Mouse (Mus musculus) liver, embryonic 15.5 days (tissue): ENCODE data around the gene Cdk14. TPM values are rescaled to one million over a fixed set of nuclear protein-coding genes. Genes with fewer than 3 reads are reported as not detected.

ENCODE experiments used
- ATAC-seq: fragments of 200-750 bp; cut with Nextera tagmentation; 2 replicates; pipeline ENCODE4 v1.8.0; 2017; ENCODE audit warnings: moderate number of reproducible peaks, mild to moderate bottlenecking, moderate library complexity; ENCODE audit not compliant: insufficient read depth
- H3K27ac ChIP-seq: fragments of 300-500 bp; sonication (generic); replicated peaks from 2 replicates; pipeline ENCODE4 v1.5.1; 2015; ENCODE audit warnings: mild to moderate bottlenecking, inconsistent platforms
- H3K27me3 ChIP-seq: fragments of 300-500 bp; sonication (generic); 2 replicates; pipeline ENCODE4 v1.6.1; 2015; ENCODE audit warnings: mild to moderate bottlenecking, inconsistent platforms
- H3K36me3 ChIP-seq: fragments of 300-500 bp; sonication (generic); replicated peaks from 2 replicates; pipeline ENCODE4 v1.6.1; 2015; ENCODE audit warnings: moderate library complexity, mild to moderate bottlenecking, inconsistent platforms
- H3K4me1 ChIP-seq: fragments of 300-500 bp; sonication (generic); replicated peaks from 2 replicates; pipeline ENCODE4 v1.6.1; 2015; ENCODE audit warnings: inconsistent platforms
- H3K4me2 ChIP-seq: fragments of 300-500 bp; sonication (generic); 2 replicates; pipeline ENCODE4 v1.6.1; 2015; ENCODE audit warnings: moderate library complexity, mild to moderate bottlenecking, inconsistent platforms
- H3K4me3 ChIP-seq: fragments of 300-500 bp; sonication (generic); replicated peaks from 2 replicates; pipeline ENCODE4 v1.5.1; 2015; ENCODE audit warnings: mild to moderate bottlenecking, inconsistent platforms
- H3K9ac ChIP-seq: fragments of 300-500 bp; sonication (generic); 2 replicates; pipeline ENCODE4 v1.6.1; 2015; ENCODE audit warnings: moderate library complexity, mild to moderate bottlenecking, inconsistent platforms
- H3K9me3 ChIP-seq: fragments of 300-500 bp; sonication (generic); replicated peaks from 2 replicates; pipeline ENCODE4 v1.6.1; 2016; ENCODE audit warnings: inconsistent platforms
- WGBS: fragments of 180-500 bp; shearing (Covaris S2); methylation state at CpG from one replicate; pipeline ENCODE4 v1.1.7; 2015; ENCODE audit warnings: mixed read lengths; ENCODE audit not compliant: insufficient replicate concordance; 5-methylcytosine and 5-hydroxymethylcytosine counted together
- polyA plus RNA-seq: library from polyadenylated mRNA; unstranded; fragments of >200 nt; fragmentation: Nextera tagmentation; extraction: Ambion mirVana; gene quantifications from 2 replicates; pipeline ENCODE4 v1.2.1, GENCODE M21; 2015

Cdk14 gene
- polyA plus RNA-seq, 1 experiment from 2014 or later: 1.2 TPM

DNA sequence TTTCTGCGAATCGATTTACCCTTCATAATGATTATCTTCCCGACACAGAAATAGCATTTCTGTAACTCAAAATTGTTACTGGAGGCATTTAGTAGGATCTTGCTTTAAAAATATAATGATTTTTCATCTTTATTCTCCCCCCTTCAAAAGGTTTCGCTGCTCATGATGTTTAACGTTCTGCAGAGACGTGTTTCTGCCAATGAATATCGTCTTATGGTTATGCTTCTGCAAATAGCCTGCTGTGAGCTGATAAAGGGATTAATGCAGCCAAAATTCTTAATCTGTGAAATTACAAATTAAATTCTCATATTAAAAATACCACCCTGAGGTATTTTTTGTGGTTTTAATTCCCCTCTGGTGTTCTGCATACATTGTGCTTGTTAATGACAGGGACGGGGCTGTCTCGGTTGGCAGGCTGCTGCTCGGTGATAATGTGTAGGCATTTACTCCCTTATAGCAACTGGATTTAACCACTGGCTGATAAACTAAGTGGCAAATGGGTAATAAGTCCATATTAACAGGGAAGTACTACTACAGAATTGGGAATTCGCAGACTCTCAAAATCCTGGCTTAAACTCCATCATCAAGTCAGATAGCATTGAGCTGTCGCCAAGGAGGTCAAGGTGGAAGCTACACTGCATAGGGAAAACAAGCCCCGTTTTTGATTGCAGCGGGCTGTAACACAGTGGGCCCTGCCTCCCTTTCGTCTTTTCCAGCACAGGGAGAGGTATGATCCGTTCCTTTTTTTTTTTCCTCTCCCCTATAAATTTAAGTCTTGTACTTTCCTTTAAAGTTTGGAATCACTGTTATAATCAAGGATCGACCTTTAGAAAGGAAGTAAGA is 528.0 kb downstream of the Cdk14 start:
- Histone ChIP-seq H3K36me3 (no peaks in the 10 kb centered on the region), H3K4me3 (no peak overlapping the region), H3K27ac (no peak overlapping the region), H3K9ac (no peak overlapping the region), H3K4me1 (no peaks in the 10 kb centered on the region), H3K4me2 (no peak overlapping the region), H3K27me3 (no peaks in the 10 kb centered on the region), H3K9me3 (no peaks in the 10 kb centered on the region)
- no peak for ATAC-seq
- WGBS: 66% methylated on average over 17 of the region's 17 CpGs

DNA sequence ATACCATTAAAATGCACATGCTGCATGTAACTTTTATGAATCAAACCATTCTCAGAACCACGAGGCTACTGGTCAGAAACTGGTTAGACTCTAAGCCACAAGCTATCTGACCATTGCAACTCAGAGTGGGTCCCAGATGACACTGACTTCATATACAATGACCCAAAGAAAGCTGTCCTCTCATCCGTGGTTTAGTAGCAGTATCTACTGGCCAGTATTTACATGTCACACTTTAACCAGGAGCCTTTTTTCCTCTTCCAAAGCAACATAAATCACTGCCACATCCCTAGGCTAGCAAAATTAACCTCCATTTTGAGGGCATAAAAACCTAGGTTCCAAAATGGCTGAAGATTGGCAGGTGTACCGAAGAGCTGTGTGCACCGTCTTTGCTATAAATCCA is 533.0 kb downstream of the Cdk14 start:
- H3K27me3 ChIP-seq: no peaks in the 10 kb centered on the region
- no peak overlapping the region for H3K4me2 ChIP-seq
- no peak for ATAC-seq
- no peak overlapping the region for H3K9ac ChIP-seq
- H3K9me3 ChIP-seq: no peaks in the 10 kb centered on the region
- H3K4me1 ChIP-seq: no peaks in the 10 kb centered on the region
- H3K27ac ChIP-seq: no peak overlapping the region
- no peak overlapping the region for H3K4me3 ChIP-seq
- no peaks in the 10 kb centered on the region for H3K36me3 ChIP-seq
- 61% methylated on average over 4 of the region's 4 CpGs for WGBS

DNA sequence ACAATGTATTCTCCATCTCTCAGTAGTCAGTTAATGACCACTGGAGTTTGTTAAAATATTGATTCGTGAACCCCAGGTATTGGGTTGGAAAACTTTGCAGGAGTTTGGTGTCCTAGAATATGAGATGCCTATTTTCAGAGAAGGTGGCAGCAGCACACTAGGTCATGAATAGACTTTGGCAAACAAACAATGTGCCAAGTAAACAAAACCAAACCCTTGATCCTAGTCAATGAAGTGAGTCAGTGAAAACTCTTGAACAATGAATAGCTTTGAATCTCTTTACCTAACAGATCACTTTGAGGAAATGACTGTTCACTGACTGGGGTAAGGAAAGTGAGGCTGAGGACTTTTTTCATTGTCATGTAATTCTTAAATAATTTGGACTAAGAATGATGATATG is 537.3 kb downstream of the Cdk14 start:
- H3K27ac ChIP-seq: no peak overlapping the region
- 60% methylated on average over 1 of the region's 1 CpGs for WGBS
- no peak for ATAC-seq
- no peaks in the 10 kb centered on the region for H3K9me3 ChIP-seq
- no peaks in the 10 kb centered on the region for H3K36me3 ChIP-seq
- H3K4me1 ChIP-seq: no peaks in the 10 kb centered on the region
- H3K4me2 ChIP-seq: no peak overlapping the region
- H3K4me3 ChIP-seq: no peak overlapping the region
- no peaks in the 10 kb centered on the region for H3K27me3 ChIP-seq
- no peak overlapping the region for H3K9ac ChIP-seq

DNA sequence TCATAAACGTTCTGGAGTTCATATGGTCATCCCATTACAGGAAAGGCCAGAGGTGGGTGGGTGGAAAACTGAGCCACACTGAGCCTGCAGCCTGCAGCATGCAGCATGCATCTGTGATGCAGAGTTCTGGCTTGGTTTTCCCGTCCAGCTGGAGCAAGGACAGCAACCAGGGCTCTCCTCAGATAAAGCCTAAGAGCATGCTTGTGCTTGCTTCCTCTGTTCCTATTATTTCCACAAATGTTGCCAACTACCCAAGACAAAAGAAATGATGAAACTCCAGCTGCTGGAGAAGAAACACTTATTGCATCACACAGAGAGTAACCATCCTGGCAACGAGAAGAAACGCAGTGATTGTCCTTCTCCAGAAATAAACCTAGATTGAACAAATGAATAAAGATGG is 539.8 kb downstream of the Cdk14 start:
- no peaks in the 10 kb centered on the region for H3K4me1 ChIP-seq
- no peaks in the 10 kb centered on the region for H3K9me3 ChIP-seq
- no peak overlapping the region for H3K4me3 ChIP-seq
- no peaks in the 10 kb centered on the region for H3K36me3 ChIP-seq
- no peak overlapping the region for H3K27ac ChIP-seq
- no peak overlapping the region for H3K4me2 ChIP-seq
- no peaks in the 10 kb centered on the region for H3K27me3 ChIP-seq
- 50% methylated on average over 4 of the region's 4 CpGs for WGBS
- no peak for ATAC-seq
- H3K9ac ChIP-seq: no peak overlapping the region

DNA sequence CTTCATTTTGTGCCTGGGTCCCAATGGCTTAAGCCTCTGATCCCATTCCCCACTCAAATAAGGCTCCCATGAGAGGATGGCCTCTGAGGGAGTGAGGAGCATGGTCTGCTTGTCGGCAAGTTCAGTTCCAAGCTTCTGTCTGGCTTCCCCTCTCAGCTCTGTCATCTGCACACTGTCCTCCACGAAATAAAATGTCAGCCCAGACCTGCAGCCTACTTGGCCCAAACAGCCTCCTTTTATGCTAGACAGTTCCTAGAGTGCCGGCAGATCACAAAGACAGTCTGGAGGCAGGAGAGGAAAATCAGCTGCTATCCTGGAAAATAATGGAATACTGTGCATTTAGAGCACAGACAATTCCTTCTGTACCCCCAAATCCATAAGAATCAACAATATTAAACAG is 541.2 kb downstream of the Cdk14 start:
- Histone ChIP-seq H3K4me2 (no peak overlapping the region), H3K27me3 (no peaks in the 10 kb centered on the region), H3K9me3 (no peaks in the 10 kb centered on the region), H3K4me1 (no peaks in the 10 kb centered on the region), H3K9ac (no peak overlapping the region), H3K36me3 (no peaks in the 10 kb centered on the region), H3K4me3 (no peak overlapping the region), H3K27ac (no peak overlapping the region)
- no peak for ATAC-seq
- WGBS: 57% methylated on average over 3 of the region's 3 CpGs

DNA sequence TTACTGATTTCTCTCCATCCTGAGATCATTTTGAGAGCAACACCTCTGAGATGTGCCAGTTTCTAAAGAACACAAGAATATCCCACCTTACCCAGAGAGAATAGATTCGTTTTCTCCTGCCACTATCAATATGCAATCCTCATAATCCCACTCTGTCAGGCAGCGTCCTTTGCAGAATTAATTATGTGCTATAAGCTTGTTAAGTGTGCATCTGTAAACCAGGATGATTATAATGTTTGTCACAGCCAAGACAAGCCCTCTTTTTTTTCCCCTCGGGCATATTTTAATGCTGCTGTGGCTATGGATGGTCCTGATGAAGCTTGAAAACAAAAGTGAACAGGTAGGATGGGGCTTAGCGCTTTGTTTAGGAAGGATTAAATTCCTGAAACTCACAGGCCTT is 542.5 kb downstream of the Cdk14 start:
- no peak overlapping the region for H3K4me3 ChIP-seq
- H3K27ac ChIP-seq: no peak overlapping the region
- H3K36me3 ChIP-seq: no peaks in the 10 kb centered on the region
- no peak overlapping the region for H3K4me2 ChIP-seq
- 48% methylated on average over 4 of the region's 4 CpGs for WGBS
- no peaks in the 10 kb centered on the region for H3K9me3 ChIP-seq
- ATAC-seq: no peak
- no peak overlapping the region for H3K9ac ChIP-seq
- no peaks in the 10 kb centered on the region for H3K27me3 ChIP-seq
- no peaks in the 10 kb centered on the region for H3K4me1 ChIP-seq

DNA sequence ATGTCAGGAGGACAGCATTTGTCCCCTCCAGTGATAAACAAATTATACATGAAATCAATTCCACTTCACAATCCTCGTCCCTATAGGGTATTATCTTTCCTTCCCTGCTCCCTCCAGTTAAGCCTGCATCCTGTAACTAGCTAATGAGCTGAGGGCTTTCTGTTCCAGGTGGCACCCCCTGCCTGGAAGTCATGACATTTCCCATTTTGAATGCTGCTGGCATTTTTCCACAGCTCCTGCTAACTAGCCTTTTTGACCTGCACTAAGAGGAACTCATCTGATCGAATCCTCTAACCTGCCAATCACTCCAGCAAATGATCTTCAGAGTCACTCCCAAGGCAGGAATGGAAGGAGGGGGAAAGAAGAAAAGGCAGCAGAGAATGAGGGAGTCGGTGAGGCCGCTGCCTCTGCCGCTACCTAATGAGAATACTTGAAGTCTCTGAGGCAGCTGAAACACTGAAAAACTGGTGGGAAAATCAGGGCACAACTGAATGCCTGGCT is 542.9 kb downstream of the Cdk14 start:
- Histone ChIP-seq H3K4me2 (no peak overlapping the region), H3K27ac (no peak overlapping the region), H3K9me3 (no peaks in the 10 kb centered on the region), H3K4me3 (no peak overlapping the region), H3K36me3 (no peaks in the 10 kb centered on the region), H3K9ac (no peak overlapping the region), H3K27me3 (no peaks in the 10 kb centered on the region), H3K4me1 (no peaks in the 10 kb centered on the region)
- 63% methylated on average over 5 of the region's 5 CpGs for WGBS
- no peak for ATAC-seq

DNA sequence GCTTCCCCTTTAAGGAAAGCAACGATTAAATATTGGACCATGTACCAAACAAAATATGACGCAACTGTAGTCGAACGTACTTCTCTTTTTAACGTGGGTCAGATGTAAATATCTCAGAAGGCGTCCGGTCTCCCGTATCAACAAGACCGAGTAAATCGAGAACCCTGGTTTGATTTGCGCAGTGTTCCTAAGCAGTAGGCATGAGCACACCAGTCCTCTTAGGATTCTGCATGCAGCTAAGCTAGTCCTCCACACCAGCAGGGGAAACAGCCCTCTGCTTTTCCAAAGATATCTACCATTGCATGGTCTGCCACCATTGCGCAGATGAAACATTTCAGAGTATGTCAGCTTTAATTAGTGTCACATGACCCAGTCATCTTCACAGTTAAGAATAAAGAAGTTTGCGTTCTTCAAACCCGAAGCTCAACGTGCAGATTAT is 543.4 kb downstream of the Cdk14 start:
- H3K4me3 ChIP-seq: no peak overlapping the region
- no peak overlapping the region for H3K9ac ChIP-seq
- no peak for ATAC-seq
- no peaks in the 10 kb centered on the region for H3K4me1 ChIP-seq
- no peak overlapping the region for H3K27ac ChIP-seq
- WGBS: 55% methylated on average over 15 of the region's 15 CpGs
- H3K36me3 ChIP-seq: no peaks in the 10 kb centered on the region
- no peaks in the 10 kb centered on the region for H3K27me3 ChIP-seq
- no peak overlapping the region for H3K4me2 ChIP-seq
- H3K9me3 ChIP-seq: no peaks in the 10 kb centered on the region

DNA sequence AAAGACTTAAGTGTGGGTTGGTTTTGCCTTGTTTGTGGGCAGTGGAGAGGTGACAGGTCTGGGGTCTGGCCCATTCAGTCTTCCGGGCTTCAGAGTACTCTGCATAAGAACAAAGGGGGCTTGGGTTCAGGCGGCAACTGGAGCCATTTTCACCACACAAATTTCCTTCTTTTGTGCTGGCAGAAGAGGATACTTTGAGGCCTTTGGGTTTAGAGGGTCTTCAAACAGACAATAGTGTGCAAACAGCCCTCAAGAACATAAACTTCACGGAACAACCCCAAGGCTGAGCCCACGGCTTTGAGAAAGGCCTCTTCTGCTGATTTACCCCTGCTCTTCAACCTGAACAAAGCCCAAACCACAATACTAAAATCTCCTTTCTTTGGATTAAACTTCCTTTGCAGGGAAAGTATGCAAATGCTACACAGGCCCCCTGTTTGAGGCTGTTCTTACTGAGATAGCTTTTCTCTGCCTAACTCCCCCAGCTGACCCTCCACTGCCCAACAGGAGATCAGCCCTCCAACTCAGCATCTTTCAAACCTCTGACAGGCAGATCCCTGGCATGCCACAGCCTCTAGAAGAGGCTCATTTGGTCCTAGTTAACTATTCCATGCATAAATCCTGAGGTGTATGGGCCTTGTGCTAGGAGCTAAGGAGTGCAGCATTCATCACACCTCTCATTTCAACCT is 549.9 kb downstream of the Cdk14 start:
- no peak overlapping the region for H3K27ac ChIP-seq
- WGBS: 43% methylated on average over 4 of the region's 4 CpGs
- H3K4me2 ChIP-seq: no peak overlapping the region
- no peak overlapping the region for H3K4me3 ChIP-seq
- H3K36me3 ChIP-seq: no peaks in the 10 kb centered on the region
- no peak for ATAC-seq
- H3K9ac ChIP-seq: no peak overlapping the region
- H3K9me3 ChIP-seq: no peaks in the 10 kb centered on the region
- no peaks in the 10 kb centered on the region for H3K4me1 ChIP-seq
- no peaks in the 10 kb centered on the region for H3K27me3 ChIP-seq

DNA sequence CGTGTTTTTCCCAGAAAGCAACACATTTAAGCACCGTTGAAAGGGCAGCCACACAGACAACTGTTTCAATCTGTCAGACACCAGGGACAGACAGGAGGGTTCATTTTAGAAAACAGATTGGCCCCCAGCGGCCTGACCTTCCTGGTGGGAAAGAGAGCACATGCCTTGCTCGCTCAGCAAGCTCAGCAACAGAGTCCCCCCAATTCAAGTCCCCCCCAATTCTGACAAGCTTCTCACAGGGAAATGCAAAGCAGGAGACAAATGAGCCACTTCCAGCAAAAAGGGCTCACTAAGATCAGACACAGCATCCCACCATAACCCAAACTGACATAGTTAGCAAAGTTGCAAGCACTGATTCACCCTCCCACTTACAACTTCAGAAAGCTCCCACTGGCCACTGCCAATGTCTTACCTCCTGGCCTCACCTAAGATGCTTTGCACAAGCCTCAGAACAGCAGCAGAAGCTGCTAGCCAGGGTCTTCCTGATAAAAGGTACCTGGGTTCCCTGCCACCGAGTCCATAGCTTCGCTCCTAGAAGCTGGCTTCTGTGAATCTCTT is 551.5 kb downstream of the Cdk14 start:
- 60% methylated on average over 6 of the region's 6 CpGs for WGBS
- H3K9ac ChIP-seq: no peak overlapping the region
- H3K36me3 ChIP-seq: no peaks in the 10 kb centered on the region
- H3K4me3 ChIP-seq: no peak overlapping the region
- no peak overlapping the region for H3K4me2 ChIP-seq
- ATAC-seq: no peak
- no peak overlapping the region for H3K27ac ChIP-seq
- no peaks in the 10 kb centered on the region for H3K4me1 ChIP-seq
- H3K9me3 ChIP-seq: no peaks in the 10 kb centered on the region
- no peaks in the 10 kb centered on the region for H3K27me3 ChIP-seq

DNA sequence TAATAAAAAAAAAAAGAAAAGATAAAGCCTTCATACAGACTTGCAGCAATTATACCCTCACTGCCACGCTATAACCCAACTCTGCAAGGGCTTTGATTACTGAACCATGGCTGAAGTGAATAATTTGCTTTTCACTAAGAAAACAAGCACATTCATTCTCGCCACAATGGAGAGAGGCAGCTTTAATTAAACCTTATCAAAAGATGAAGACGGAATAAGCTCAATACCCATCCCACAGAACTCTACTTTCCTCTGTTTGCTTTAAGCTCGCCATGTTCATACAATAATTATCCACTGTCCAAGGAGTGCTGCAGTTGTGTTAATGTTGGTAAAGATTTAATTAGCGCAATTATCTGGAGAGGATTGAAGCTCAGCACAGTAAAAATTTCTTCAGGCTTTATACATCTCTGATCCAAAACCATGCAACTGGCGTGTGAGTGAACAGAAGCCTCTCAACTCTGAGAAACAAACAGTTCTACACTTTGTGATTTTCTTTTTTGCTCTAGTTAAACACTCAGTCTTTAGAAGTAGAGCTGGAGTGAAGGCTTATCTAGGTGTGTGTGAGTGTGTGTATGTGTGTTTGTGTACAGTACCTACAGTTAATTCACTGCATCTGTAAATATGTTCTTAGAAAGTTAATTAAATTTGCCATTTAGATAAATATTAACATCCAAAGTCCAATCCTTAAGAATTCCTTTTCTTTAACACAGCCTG is 552.1 kb downstream of the Cdk14 start:
- H3K36me3 ChIP-seq: no peaks in the 10 kb centered on the region
- 62% methylated on average over 6 of the region's 6 CpGs for WGBS
- no peak overlapping the region for H3K4me3 ChIP-seq
- no peaks in the 10 kb centered on the region for H3K27me3 ChIP-seq
- ATAC-seq: no peak
- H3K9me3 ChIP-seq: no peaks in the 10 kb centered on the region
- no peak overlapping the region for H3K27ac ChIP-seq
- H3K4me1 ChIP-seq: no peaks in the 10 kb centered on the region
- H3K4me2 ChIP-seq: no peak overlapping the region
- H3K9ac ChIP-seq: no peak overlapping the region
